Mouse (Mus musculus) brain, embryonic 14.5 days (tissue): Measurements from ENCODE around the gene Xylt1.

Experiments used
- CTCF ChIP-seq: fragments of 200-500 bp; IDR thresholded peaks from 2 replicates; pipeline ENCODE4 v1.5.1; 2012; ENCODE audit warnings: inconsistent platforms, mild to moderate bottlenecking, moderate library complexity, borderline replicate concordance; ENCODE audit not compliant: insufficient read depth, insufficient read length; ENCODE audit errors: extremely low read depth
- POLR2A ChIP-seq: fragments of 200-500 bp; IDR thresholded peaks from 2 replicates; pipeline ENCODE4 v1.6.1; 2012; ENCODE audit warnings: mild to moderate bottlenecking, inconsistent platforms, borderline replicate concordance; ENCODE audit not compliant: poor library complexity, insufficient read depth, insufficient read length, severe bottlenecking; ENCODE audit errors: extremely low read depth

DNA sequence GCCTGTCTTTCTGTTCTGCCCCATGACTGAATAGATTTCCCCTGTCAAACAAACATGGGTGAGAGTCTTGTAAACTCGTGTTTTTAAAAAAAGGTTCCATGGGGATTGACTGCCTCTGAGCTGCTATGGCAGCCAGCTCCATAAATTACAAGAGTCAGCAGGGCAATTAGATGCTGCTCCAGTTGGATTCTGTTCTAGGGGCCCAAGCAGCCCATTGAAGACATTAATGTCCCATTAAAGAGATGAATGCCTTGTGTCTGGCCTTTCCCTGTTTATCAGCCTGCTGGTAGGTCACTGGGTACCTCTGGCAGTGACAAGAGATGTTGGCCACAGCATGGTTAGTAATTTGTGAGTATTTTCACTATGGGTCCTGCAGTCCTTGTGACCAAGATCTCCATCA is 271.9 kb downstream of the Xylt1 start:
- no peak for TF ChIP-seq POLR2A
- TF ChIP-seq CTCF: no peak
